Mouse (Mus musculus) brain, embryonic 14.5 days (tissue): ENCODE measurements at regions not wholly inside any gene's neighbourhood (a gene's known extent, or its start where the extent isn't known, plus 50 kb on each side); places are given as distances from the start of the nearest gene placed in this dataset.

Experiments
- CTCF ChIP-seq: fragments of 200-500 bp; IDR thresholded peaks from 2 replicates; pipeline ENCODE4 v1.5.1; 2012; ENCODE audit warnings: inconsistent platforms, mild to moderate bottlenecking, moderate library complexity, borderline replicate concordance; ENCODE audit not compliant: insufficient read depth, insufficient read length; ENCODE audit errors: extremely low read depth
- POLR2A ChIP-seq: fragments of 200-500 bp; IDR thresholded peaks from 2 replicates; pipeline ENCODE4 v1.6.1; 2012; ENCODE audit warnings: mild to moderate bottlenecking, inconsistent platforms, borderline replicate concordance; ENCODE audit not compliant: poor library complexity, insufficient read depth, insufficient read length, severe bottlenecking; ENCODE audit errors: extremely low read depth

- TF ChIP-seq CTCF (no peak), POLR2A (no peak)
Observed at GRCm38 (mm10) chr1:61137954-61138353, 160.2 kb downstream of the Icos start.
